Mouse (Mus musculus): Measurements from ENCODE around the gene Dst.

DNA sequence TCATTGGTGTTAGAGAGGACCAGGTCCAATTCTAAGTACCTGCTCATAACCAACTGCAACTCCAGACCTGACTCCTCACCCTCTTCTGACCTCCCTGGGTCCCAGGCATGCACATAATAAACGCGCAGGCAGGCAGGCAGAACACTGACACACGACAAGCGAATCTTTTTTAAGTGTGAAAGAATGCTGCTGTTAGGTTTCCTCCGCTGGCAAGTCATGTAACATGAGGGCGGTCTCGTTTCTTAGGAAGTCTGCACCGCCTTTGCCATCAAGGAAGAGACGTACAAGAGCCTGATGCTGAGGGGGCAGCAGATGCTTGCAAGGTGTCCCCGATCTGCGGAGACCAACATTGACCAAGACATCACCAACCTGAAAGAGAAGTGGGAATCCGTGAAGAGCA lies 365.9 kb downstream of the Dst start:
- TF ChIP-seq ZNF384 (IDR thresholded peaks at IDR 0.05; ENCODE audit: low read depth, low read length) (no peak), POLR2A (IDR thresholded peaks at IDR 0.05; ENCODE audit: low read depth, low read length) (no peak)
